Mouse (Mus musculus): ENCODE results near the gene Vegfd. TPM values are rescaled to one million over a fixed set of nuclear protein-coding genes. Genes with fewer than 3 reads are reported as not detected.

Vegfd gene
- polyA plus RNA-seq, 1 experiment from 2014 or later = 0.43 TPM

DNA sequence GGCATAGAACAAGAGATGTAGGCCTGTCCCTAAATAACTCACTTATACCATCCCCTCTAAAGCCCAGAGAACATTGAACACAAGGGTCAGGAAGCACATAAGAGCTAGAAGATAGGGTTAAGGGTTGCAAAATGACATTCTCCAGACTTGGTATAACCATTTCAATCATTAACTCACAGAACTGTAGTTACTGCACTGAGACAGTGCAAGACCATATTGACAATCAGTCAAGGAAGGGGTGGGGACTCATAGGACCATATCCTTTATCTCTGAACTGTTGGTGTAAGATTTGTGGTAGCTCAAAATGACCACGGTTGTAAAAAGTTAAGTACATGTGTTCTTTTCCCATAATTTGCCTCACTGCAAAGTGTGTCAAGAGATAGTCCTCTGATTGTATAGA is 37.4 kb downstream of the Vegfd start:
- no peak overlapping the region for H3K4me2 ChIP-seq (ENCODE audit: low read length)
- no peak overlapping the region for H3K9ac ChIP-seq (ENCODE audit: low read depth, low read length)
- no peaks in the 10 kb centered on the region for H3K36me3 ChIP-seq (ENCODE audit: control insufficient read depth, insufficient read depth, low read length)
- H3K4me1 ChIP-seq (ENCODE audit: control insufficient read depth, insufficient read depth, low read depth, low read length) = no peaks in the 10 kb centered on the region
- H3K4me3 ChIP-seq (ENCODE audit: low read length) = no peak overlapping the region
- H3K27ac ChIP-seq (ENCODE audit: low read depth, low read length) = no peak overlapping the region
- ATAC-seq = no peak
- no peaks in the 10 kb centered on the region for H3K27me3 ChIP-seq (replicated peaks; ENCODE audit: control insufficient read depth, insufficient read depth, low read length)
- WGBS = 96% methylated on average over 1 of the region's 1 CpGs
- no peaks in the 10 kb centered on the region for H3K9me3 ChIP-seq (ENCODE audit: control insufficient read depth, low read length)

DNA sequence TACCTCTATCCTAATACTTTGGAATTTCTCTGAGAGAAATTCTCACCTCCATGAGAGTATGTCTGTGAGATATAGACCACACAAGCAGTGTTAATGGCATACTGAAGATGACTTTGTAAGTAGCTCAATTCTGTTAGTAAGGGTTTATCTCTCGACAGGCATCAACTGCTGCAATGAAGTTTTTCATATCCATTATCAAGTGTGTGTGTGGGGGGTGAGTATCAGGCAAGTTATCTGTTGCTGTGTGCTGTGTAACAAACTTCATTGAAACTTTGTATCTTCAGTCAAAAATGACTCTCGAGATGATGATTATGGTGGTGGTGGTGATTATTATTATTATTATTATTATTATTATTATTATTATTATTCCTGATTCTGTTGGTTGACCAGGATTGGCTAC is 43.6 kb downstream of the Vegfd start:
- no peak overlapping the region for H3K27ac ChIP-seq (ENCODE audit: low read depth, low read length)
- H3K36me3 ChIP-seq (ENCODE audit: control insufficient read depth, insufficient read depth, low read length) = no peaks in the 10 kb centered on the region
- WGBS = 87% methylated on average over 2 of the region's 2 CpGs
- no peak overlapping the region for H3K9ac ChIP-seq (ENCODE audit: low read depth, low read length)
- H3K4me2 ChIP-seq (ENCODE audit: low read length) = no peak overlapping the region
- no peaks in the 10 kb centered on the region; the same call in 1 of the 2 replicates for H3K27me3 ChIP-seq (replicated peaks; ENCODE audit: control insufficient read depth, insufficient read depth, low read length)
- H3K4me1 ChIP-seq (ENCODE audit: control insufficient read depth, insufficient read depth, low read depth, low read length) = peaks cover 6% of the 10 kb centered on the region
- no peaks in the 10 kb centered on the region for H3K9me3 ChIP-seq (ENCODE audit: control insufficient read depth, low read length)
- no peak for ATAC-seq
- no peak overlapping the region for H3K4me3 ChIP-seq (ENCODE audit: low read length)

DNA sequence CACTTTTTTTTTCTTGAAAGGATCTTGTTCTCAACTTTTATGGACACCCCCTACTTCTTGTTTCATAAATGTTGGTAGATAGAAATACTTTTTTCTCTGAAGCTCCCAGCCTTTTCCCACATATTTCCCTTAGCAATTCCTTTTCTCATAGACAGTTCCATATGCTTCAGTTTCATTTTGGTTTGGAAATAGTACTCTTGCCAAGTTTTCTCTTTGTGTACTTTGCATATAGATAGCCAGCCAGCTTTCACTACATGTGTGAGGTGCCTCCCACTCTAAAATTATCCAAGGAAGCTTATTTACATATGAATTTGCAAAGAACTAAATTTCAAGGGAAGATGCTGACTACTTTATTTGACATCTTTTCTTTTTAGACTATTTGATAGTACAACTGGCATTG is 44.8 kb downstream of the Vegfd start:
- H3K9ac ChIP-seq (ENCODE audit: low read depth, low read length) = no peak overlapping the region
- no peak overlapping the region for H3K4me2 ChIP-seq (ENCODE audit: low read length)
- H3K9me3 ChIP-seq (ENCODE audit: control insufficient read depth, low read length) = no peaks in the 10 kb centered on the region
- no peaks in the 10 kb centered on the region for H3K36me3 ChIP-seq (ENCODE audit: control insufficient read depth, insufficient read depth, low read length)
- no peak for ATAC-seq
- no peaks in the 10 kb centered on the region; the same call in 1 of the 2 replicates for H3K27me3 ChIP-seq (replicated peaks; ENCODE audit: control insufficient read depth, insufficient read depth, low read length)
- H3K27ac ChIP-seq (ENCODE audit: low read depth, low read length) = no peak overlapping the region
- H3K4me1 ChIP-seq (ENCODE audit: control insufficient read depth, insufficient read depth, low read depth, low read length) = peaks cover 6% of the 10 kb centered on the region
- H3K4me3 ChIP-seq (ENCODE audit: low read length) = no peak overlapping the region

DNA sequence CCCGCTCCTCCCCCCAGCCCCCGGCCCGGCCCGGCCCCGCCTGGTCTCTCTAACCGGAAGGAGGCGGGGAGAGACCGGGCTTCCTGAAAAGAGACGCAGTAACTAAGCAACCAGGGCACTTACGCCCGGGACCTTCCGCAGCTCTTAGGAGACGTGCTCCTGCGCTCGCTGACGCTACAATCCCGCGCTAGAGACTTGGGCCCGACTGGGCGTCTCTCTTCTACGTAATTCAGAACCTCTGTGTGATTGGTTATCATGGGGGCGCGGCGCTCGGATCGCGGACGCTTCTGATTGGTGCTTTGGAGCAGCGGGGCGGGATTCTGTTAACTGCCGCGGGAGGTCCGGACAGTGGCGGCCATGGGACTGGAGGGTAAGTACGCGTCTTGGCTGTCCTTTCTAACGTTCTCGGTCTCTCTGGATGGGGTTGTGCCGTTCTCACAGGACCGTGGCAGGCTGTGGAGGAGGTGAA is 46.3 kb downstream of the Vegfd start, which contains the start of gene Piga:
Gene Piga (plus strand): TSS at position 317 of the 469 bp plus-strand sequence.
- WGBS = 23% methylated on average over 28 of the region's 40 CpGs
- peak within 1 kb of the TSS; percentile 72 for H3K27ac ChIP-seq (ENCODE audit: low read depth, low read length)
- H3K36me3 ChIP-seq (ENCODE audit: control insufficient read depth, insufficient read depth, low read length) = no peaks in the 10 kb centered on the region
- H3K4me2 ChIP-seq (ENCODE audit: low read length) = peak within 1 kb of the TSS; percentile 66
- no peaks in the 10 kb centered on the region; the same call in 1 of the 2 replicates for H3K27me3 ChIP-seq (replicated peaks; ENCODE audit: control insufficient read depth, insufficient read depth, low read length)
- H3K4me1 ChIP-seq (ENCODE audit: control insufficient read depth, insufficient read depth, low read depth, low read length) = peaks cover 6% of the 10 kb centered on the region
- peak; percentile 100 for ATAC-seq
- H3K4me3 ChIP-seq (ENCODE audit: low read length) = peak within 1 kb of the TSS; percentile 54
- no peaks in the 10 kb centered on the region for H3K9me3 ChIP-seq (ENCODE audit: control insufficient read depth, low read length)
- H3K9ac ChIP-seq (ENCODE audit: low read depth, low read length) = peak within 1 kb of the TSS; percentile 71

DNA sequence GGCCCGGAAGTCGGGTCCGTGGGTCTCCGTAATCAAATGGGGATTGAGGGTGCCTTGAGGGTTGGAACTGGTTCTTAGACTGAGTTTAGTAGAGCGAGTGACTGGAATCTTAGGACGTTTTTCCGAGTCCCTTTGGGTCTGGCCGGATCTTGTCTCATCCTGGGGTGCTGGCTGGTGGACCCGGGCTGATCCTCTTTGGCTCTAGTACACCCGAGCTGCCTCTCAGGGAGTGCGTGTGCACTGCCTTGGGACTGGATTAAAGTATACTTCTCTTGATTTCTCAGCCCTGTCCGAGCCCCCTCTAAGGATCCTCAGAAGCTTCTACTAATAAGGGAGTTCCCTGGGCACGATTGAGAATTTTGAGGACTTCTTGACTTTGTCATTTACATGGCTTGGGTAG is 46.8 kb downstream of the Vegfd start:
- Histone ChIP-seq H3K4me2 (ENCODE audit: low read length) (peak overlapping the region; percentile 66), H3K9me3 (ENCODE audit: control insufficient read depth, low read length) (no peaks in the 10 kb centered on the region), H3K4me1 (ENCODE audit: control insufficient read depth, insufficient read depth, low read depth, low read length) (peaks cover 6% of the 10 kb centered on the region), H3K9ac (ENCODE audit: low read depth, low read length) (peak overlapping the region; percentile 71), H3K36me3 (ENCODE audit: control insufficient read depth, insufficient read depth, low read length) (no peaks in the 10 kb centered on the region), H3K27ac (ENCODE audit: low read depth, low read length) (peak overlapping the region; percentile 72), H3K4me3 (ENCODE audit: low read length) (peak overlapping the region; percentile 54), H3K27me3 (replicated peaks; ENCODE audit: control insufficient read depth, insufficient read depth, low read length) (no peaks in the 10 kb centered on the region; the same call in 1 of the 2 replicates)
- WGBS = 25% methylated on average over 13 of the region's 13 CpGs
- no peak for ATAC-seq

DNA sequence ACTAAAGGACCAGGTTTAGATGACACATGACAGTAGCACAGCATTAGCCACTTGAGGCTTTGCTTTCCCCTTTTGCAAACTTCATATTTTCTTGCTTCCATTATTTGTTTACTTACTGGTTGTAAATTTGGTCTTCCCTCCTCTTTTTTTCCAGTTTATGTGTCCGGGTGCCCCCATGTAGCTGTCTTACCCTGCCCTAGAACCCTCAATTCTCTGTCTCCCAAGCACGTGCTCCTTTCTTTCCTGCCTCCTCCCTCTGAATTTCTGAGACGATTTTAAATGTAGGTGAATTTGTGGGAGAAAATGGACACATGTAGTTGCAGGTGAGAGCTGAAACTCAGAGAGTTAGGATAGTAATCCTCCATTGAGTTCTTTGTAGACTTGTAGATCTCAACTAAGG is 47.3 kb downstream of the Vegfd start:
- Histone ChIP-seq H3K4me1 (ENCODE audit: control insufficient read depth, insufficient read depth, low read depth, low read length) (peaks cover 6% of the 10 kb centered on the region), H3K9ac (ENCODE audit: low read depth, low read length) (no peak overlapping the region), H3K27ac (ENCODE audit: low read depth, low read length) (no peak overlapping the region), H3K4me3 (ENCODE audit: low read length) (peak overlapping the region; percentile 54), H3K4me2 (ENCODE audit: low read length) (peak overlapping the region; percentile 66), H3K9me3 (ENCODE audit: control insufficient read depth, low read length) (no peaks in the 10 kb centered on the region), H3K36me3 (ENCODE audit: control insufficient read depth, insufficient read depth, low read length) (no peaks in the 10 kb centered on the region), H3K27me3 (replicated peaks; ENCODE audit: control insufficient read depth, insufficient read depth, low read length) (no peaks in the 10 kb centered on the region; the same call in 1 of the 2 replicates)
- no peak for ATAC-seq
- 61% methylated on average over 3 of the region's 3 CpGs for WGBS

DNA sequence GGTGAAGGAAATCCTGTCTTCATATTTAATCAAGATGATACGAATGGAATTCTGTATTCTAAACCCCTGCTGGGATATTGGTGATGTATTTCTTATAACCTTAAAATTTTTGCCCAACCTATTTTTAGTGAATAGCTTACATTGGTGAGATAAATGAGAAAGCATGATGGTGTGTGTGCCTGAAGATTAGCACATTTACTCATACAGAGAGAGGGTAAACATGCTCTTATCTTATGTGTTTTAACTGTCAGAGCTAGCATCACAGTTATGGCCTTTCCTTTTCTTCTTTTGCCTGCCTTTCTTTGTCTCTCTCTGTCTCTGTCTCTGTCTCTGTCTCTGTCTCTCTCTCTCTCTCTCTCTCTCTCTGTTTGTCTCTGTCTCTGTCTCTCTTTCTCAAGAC is 51.6 kb downstream of the Vegfd start:
- H3K27me3 ChIP-seq (replicated peaks; ENCODE audit: control insufficient read depth, insufficient read depth, low read length) = no peaks in the 10 kb centered on the region; the same call in 1 of the 2 replicates
- H3K9me3 ChIP-seq (ENCODE audit: control insufficient read depth, low read length) = no peaks in the 10 kb centered on the region
- no peaks in the 10 kb centered on the region for H3K36me3 ChIP-seq (ENCODE audit: control insufficient read depth, insufficient read depth, low read length)
- WGBS = 96% methylated on average over 1 of the region's 1 CpGs
- H3K4me1 ChIP-seq (ENCODE audit: control insufficient read depth, insufficient read depth, low read depth, low read length) = peaks cover 6% of the 10 kb centered on the region
- no peak overlapping the region for H3K4me2 ChIP-seq (ENCODE audit: low read length)
- no peak overlapping the region for H3K27ac ChIP-seq (ENCODE audit: low read depth, low read length)
- H3K9ac ChIP-seq (ENCODE audit: low read depth, low read length) = no peak overlapping the region
- no peak for ATAC-seq
- H3K4me3 ChIP-seq (ENCODE audit: low read length) = no peak overlapping the region

DNA sequence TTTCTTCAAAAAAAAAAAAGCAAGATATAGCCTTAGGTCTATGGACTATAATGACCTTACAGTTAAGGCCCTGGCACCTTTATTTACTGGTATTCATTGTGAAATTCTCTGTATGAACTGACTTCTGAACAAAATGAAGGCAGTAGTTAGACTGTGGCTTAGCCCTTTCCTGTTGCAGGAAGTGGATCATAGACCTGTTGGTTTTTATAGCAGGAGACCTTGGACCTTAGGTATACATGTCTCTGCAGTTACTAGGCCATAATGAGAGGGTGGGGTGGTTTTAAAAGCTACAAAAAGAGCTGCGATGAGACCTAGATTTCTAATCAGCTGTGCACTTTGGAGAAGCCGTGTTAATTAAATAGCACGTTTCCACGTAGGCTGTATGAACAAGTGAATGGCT is 54.1 kb downstream of the Vegfd start:
- Histone ChIP-seq H3K9me3 (ENCODE audit: control insufficient read depth, low read length) (no peaks in the 10 kb centered on the region), H3K4me2 (ENCODE audit: low read length) (no peak overlapping the region), H3K9ac (ENCODE audit: low read depth, low read length) (no peak overlapping the region), H3K4me3 (ENCODE audit: low read length) (no peak overlapping the region), H3K27me3 (replicated peaks; ENCODE audit: control insufficient read depth, insufficient read depth, low read length) (no peaks in the 10 kb centered on the region), H3K4me1 (ENCODE audit: control insufficient read depth, insufficient read depth, low read depth, low read length) (no peaks in the 10 kb centered on the region), H3K27ac (ENCODE audit: low read depth, low read length) (no peak overlapping the region), H3K36me3 (ENCODE audit: control insufficient read depth, insufficient read depth, low read length) (no peaks in the 10 kb centered on the region)
- no peak for ATAC-seq
- 91% methylated on average over 4 of the region's 4 CpGs for WGBS

DNA sequence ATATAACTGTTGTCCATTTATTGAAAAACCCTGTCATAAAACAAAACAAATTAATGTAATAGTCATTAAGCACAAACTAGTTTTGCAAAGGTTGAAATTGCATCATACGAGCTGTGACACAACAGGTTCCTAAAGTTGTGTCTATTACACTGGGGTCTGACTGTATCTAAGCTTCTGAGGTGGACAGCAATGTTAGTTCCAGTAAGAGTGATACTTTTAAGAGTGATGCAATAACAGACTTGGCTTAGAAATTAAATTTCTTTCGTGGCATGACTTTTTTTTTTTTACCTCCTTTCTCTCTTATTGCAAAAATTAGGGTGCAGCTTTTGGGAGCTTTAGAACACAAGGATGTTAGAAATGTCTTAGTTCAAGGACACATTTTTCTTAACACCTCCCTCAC is 55.0 kb downstream of the Vegfd start:
- no peak overlapping the region for H3K27ac ChIP-seq (ENCODE audit: low read depth, low read length)
- no peaks in the 10 kb centered on the region for H3K4me1 ChIP-seq (ENCODE audit: control insufficient read depth, insufficient read depth, low read depth, low read length)
- no peaks in the 10 kb centered on the region for H3K27me3 ChIP-seq (replicated peaks; ENCODE audit: control insufficient read depth, insufficient read depth, low read length)
- H3K4me3 ChIP-seq (ENCODE audit: low read length) = no peak overlapping the region
- WGBS = 92% methylated on average over 2 of the region's 2 CpGs
- no peaks in the 10 kb centered on the region for H3K36me3 ChIP-seq (ENCODE audit: control insufficient read depth, insufficient read depth, low read length)
- ATAC-seq = no peak
- no peak overlapping the region for H3K9ac ChIP-seq (ENCODE audit: low read depth, low read length)
- no peak overlapping the region for H3K4me2 ChIP-seq (ENCODE audit: low read length)
- H3K9me3 ChIP-seq (ENCODE audit: control insufficient read depth, low read length) = no peaks in the 10 kb centered on the region

DNA sequence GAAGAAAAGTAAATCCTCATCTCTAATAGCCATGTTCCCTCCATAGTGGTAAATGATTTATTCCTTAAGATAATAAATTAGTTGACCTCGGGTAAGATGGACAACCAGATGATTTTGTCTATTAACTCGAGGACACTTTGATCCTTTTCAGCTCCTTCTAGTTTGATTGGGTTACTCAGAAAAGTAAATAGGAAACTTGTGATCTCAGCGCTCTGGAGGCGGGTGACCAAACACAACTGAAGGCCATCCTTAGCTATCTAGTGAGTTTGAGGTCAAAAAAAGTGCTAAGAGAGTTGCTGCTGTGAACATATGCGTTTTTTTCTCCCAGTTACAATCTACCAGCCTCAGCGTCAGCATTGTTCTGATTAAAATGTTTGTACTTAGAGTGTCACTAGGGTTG is 57.4 kb downstream of the Vegfd start:
- Histone ChIP-seq H3K27me3 (replicated peaks; ENCODE audit: control insufficient read depth, insufficient read depth, low read length) (no peaks in the 10 kb centered on the region), H3K27ac (ENCODE audit: low read depth, low read length) (no peak overlapping the region), H3K4me2 (ENCODE audit: low read length) (no peak overlapping the region), H3K9ac (ENCODE audit: low read depth, low read length) (no peak overlapping the region), H3K4me1 (ENCODE audit: control insufficient read depth, insufficient read depth, low read depth, low read length) (no peaks in the 10 kb centered on the region), H3K9me3 (ENCODE audit: control insufficient read depth, low read length) (no peaks in the 10 kb centered on the region), H3K4me3 (ENCODE audit: low read length) (no peak overlapping the region), H3K36me3 (ENCODE audit: control insufficient read depth, insufficient read depth, low read length) (no peaks in the 10 kb centered on the region)
- WGBS = 87% methylated on average over 6 of the region's 6 CpGs
- ATAC-seq = no peak
